Mouse (Mus musculus) forebrain, embryonic 16.5 days (tissue): ENCODE data around the gene Il21r. TPM values are rescaled to one million over a fixed set of nuclear protein-coding genes. Genes with fewer than 3 reads are reported as not detected.

ENCODE experiments used
- ATAC-seq: fragments of 200-750 bp; cut with Nextera tagmentation; 2 replicates; pipeline ENCODE4 v1.8.0; 2017; ENCODE audit warnings: mild to moderate bottlenecking, moderate library complexity
- H3K27ac ChIP-seq: fragments of 300-500 bp; sonication (generic); 2 replicates; pipeline ENCODE4 v1.5.1; 2014; ENCODE audit warnings: low read length, control low read depth
- H3K27me3 ChIP-seq: fragments of 300-500 bp; sonication (generic); replicated peaks from 2 replicates; pipeline ENCODE4 v1.6.1; 2014; ENCODE audit warnings: low read length; ENCODE audit not compliant: control insufficient read depth, insufficient read depth
- H3K36me3 ChIP-seq: fragments of 300-500 bp; sonication (generic); 2 replicates; pipeline ENCODE4 v1.6.1; 2014; ENCODE audit not compliant: control insufficient read depth, insufficient read depth
- H3K4me1 ChIP-seq: fragments of 300-500 bp; sonication (generic); replicated peaks from 2 replicates; pipeline ENCODE4 v1.6.1; 2014; ENCODE audit warnings: low read length; ENCODE audit not compliant: control insufficient read depth, insufficient read depth
- H3K4me2 ChIP-seq: fragments of 300-500 bp; sonication (generic); 2 replicates; pipeline ENCODE4 v1.6.1; 2014; ENCODE audit warnings: mild to moderate bottlenecking, low read length, control low read depth
- H3K4me3 ChIP-seq: fragments of 300-500 bp; sonication (generic); replicated peaks from 2 replicates; pipeline ENCODE4 v1.5.1; 2014; ENCODE audit warnings: mild to moderate bottlenecking, low read length, control low read depth
- H3K9ac ChIP-seq: fragments of 300-500 bp; sonication (generic); replicated peaks from 2 replicates; pipeline ENCODE4 v1.6.1; 2014; ENCODE audit warnings: low read depth, low read length, control low read depth
- H3K9me3 ChIP-seq: fragments of 300-500 bp; sonication (generic); 2 replicates; pipeline ENCODE4 v1.6.1; 2016; ENCODE audit warnings: low read length; ENCODE audit not compliant: control insufficient read depth
- WGBS: fragments of 180-500 bp; shearing (Covaris S2); extraction: QIAGEN DNeasy Blood & Tissue Kit; methylation state at CpG from one replicate; pipeline ENCODE4 v1.1.7; 2014; 5-methylcytosine and 5-hydroxymethylcytosine counted together
- polyA plus RNA-seq: library from polyadenylated mRNA; unstranded; fragments of >200 nt; fragmentation: Nextera tagmentation; extraction: Ambion mirVana; gene quantifications from 2 replicates; pipeline ENCODE4 v1.2.1, GENCODE M21; 2015

The Il21r gene
- polyA plus RNA-seq, 1 experiment from 2014 or later: 0.37 TPM

- WGBS: 74% methylated on average over 6 of the region's 6 CpGs
- ATAC-seq: no peak
Measured at GRCm38 (mm10) chr7:125572737-125573136, 30.5 kb upstream of the Il21r start.

GRCm38 (mm10) chr7:125573849-125574248 is 29.4 kb upstream of the Il21r start:
- Histone ChIP-seq H3K27me3 (no peaks in the 10 kb centered on the region), H3K36me3 (no peaks in the 10 kb centered on the region), H3K4me3 (no peak overlapping the region), H3K27ac (no peak overlapping the region), H3K4me2 (no peak overlapping the region), H3K9me3 (no peaks in the 10 kb centered on the region), H3K4me1 (peaks cover 6% of the 10 kb centered on the region), H3K9ac (no peak overlapping the region)
- no peak for ATAC-seq
- WGBS: 84% methylated on average over 2 of the region's 2 CpGs

More at GRCm38 (mm10) chr7:125572737-125573136, 30.5 kb upstream of the Il21r start:
- no peak overlapping the region for H3K9ac ChIP-seq
- no peaks in the 10 kb centered on the region for H3K27me3 ChIP-seq
- H3K9me3 ChIP-seq: no peaks in the 10 kb centered on the region
- no peak overlapping the region for H3K4me3 ChIP-seq
- no peak overlapping the region for H3K27ac ChIP-seq
- no peaks in the 10 kb centered on the region for H3K36me3 ChIP-seq
- no peak overlapping the region for H3K4me2 ChIP-seq
- peaks cover 6% of the 10 kb centered on the region for H3K4me1 ChIP-seq

- Histone ChIP-seq H3K9me3 (no peaks in the 10 kb centered on the region), H3K4me1 (peaks cover 6% of the 10 kb centered on the region), H3K36me3 (no peaks in the 10 kb centered on the region), H3K9ac (no peak overlapping the region), H3K4me3 (no peak overlapping the region), H3K27ac (no peak overlapping the region), H3K4me2 (no peak overlapping the region), H3K27me3 (no peaks in the 10 kb centered on the region)
- no peak for ATAC-seq
- WGBS: 90% methylated on average over 3 of the region's 3 CpGs
Measured at GRCm38 (mm10) chr7:125574832-125575231, 28.4 kb upstream of the Il21r start.

- H3K4me2 ChIP-seq: no peak overlapping the region
- H3K4me1 ChIP-seq: peaks cover 9% of the 10 kb centered on the region
- H3K27me3 ChIP-seq: no peaks in the 10 kb centered on the region
- WGBS: 87% methylated on average over 16 of the region's 16 CpGs
- no peaks in the 10 kb centered on the region for H3K36me3 ChIP-seq
- ATAC-seq: no peak
- no peak overlapping the region for H3K27ac ChIP-seq
- H3K9ac ChIP-seq: no peak overlapping the region
- no peak overlapping the region for H3K4me3 ChIP-seq
- H3K9me3 ChIP-seq: no peaks in the 10 kb centered on the region
Measured at GRCm38 (mm10) chr7:125575738-125576540, 27.3 kb upstream of the Il21r start.

- Histone ChIP-seq H3K36me3 (no peaks in the 10 kb centered on the region), H3K9me3 (no peaks in the 10 kb centered on the region), H3K27ac (no peak overlapping the region), H3K4me1 (peaks cover 12% of the 10 kb centered on the region), H3K4me2 (no peak overlapping the region), H3K9ac (no peak overlapping the region), H3K4me3 (no peak overlapping the region), H3K27me3 (no peaks in the 10 kb centered on the region)
- no peak for ATAC-seq
- WGBS: 48% methylated on average over 7 of the region's 7 CpGs
Measured at GRCm38 (mm10) chr7:125576982-125577381, 26.2 kb upstream of the Il21r start.

- Histone ChIP-seq H3K9me3 (no peaks in the 10 kb centered on the region), H3K4me1 (peaks cover 12% of the 10 kb centered on the region), H3K27me3 (no peaks in the 10 kb centered on the region), H3K4me2 (no peak overlapping the region), H3K9ac (no peak overlapping the region), H3K27ac (no peak overlapping the region), H3K4me3 (no peak overlapping the region), H3K36me3 (no peaks in the 10 kb centered on the region)
- WGBS: 84% methylated on average over 11 of the region's 11 CpGs
- no peak for ATAC-seq
Measured at GRCm38 (mm10) chr7:125577486-125578088, 25.6 kb upstream of the Il21r start.

- Histone ChIP-seq H3K4me2 (no peak overlapping the region), H3K9me3 (no peaks in the 10 kb centered on the region), H3K4me3 (no peak overlapping the region), H3K27ac (no peak overlapping the region), H3K9ac (no peak overlapping the region), H3K4me1 (peaks cover 12% of the 10 kb centered on the region), H3K36me3 (no peaks in the 10 kb centered on the region), H3K27me3 (no peaks in the 10 kb centered on the region)
- 81% methylated on average over 3 of the region's 3 CpGs for WGBS
- ATAC-seq: no peak
Measured at GRCm38 (mm10) chr7:125578106-125578505, 25.1 kb upstream of the Il21r start.

- Histone ChIP-seq H3K9ac (no peak overlapping the region), H3K27me3 (no peaks in the 10 kb centered on the region), H3K36me3 (no peaks in the 10 kb centered on the region), H3K4me2 (no peak overlapping the region), H3K27ac (no peak overlapping the region), H3K9me3 (no peaks in the 10 kb centered on the region), H3K4me1 (peaks cover 12% of the 10 kb centered on the region), H3K4me3 (no peak overlapping the region)
- 87% methylated on average over 9 of the region's 9 CpGs for WGBS
- ATAC-seq: no peak
Measured at GRCm38 (mm10) chr7:125579545-125580219, 23.5 kb upstream of the Il21r start.

GRCm38 (mm10) chr7:125580220-125580549 is 23.0 kb upstream of the Il21r start:
- 91% methylated on average over 1 of the region's 1 CpGs for WGBS
- Histone ChIP-seq H3K4me3 (no peak overlapping the region), H3K4me2 (no peak overlapping the region), H3K36me3 (no peaks in the 10 kb centered on the region), H3K9me3 (no peaks in the 10 kb centered on the region), H3K27ac (no peak overlapping the region), H3K4me1 (peaks cover 12% of the 10 kb centered on the region), H3K9ac (no peak overlapping the region), H3K27me3 (no peaks in the 10 kb centered on the region)
- no peak for ATAC-seq
